Comparison of ENCODE assay signal across 12 mouse cellular contexts in the genomic region with DNA sequence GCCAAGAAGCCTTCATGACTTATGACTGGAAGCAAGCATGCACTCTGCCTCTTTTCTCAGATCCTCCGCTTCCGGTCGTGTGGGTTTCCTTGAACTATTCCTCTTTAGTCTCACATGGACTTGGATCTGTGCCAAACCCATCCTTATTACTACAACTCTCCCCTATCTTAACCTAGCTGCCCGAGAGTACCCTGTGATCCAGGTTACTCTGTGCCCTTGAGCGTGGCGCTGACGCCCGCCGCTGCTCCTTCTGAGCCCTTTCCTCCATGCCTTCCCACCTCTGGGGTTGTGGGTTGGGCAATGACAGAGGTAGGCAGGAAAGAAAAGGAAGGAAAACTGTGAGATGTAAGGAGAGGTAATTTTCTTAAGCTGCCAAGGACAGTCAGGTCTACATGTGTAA. TPM values are rescaled to one million over a fixed set of nuclear protein-coding genes. Genes with fewer than 3 reads are reported as not detected.
A peak's percentile ranks its signal among the peaks of the same experiment; 100 is the strongest.
DNase-seq lines count a peak whose midpoint lies in the region; ATAC-seq lines count a peak whose summit lies in the region.
"Had no signal": no experiment of that assay in that cellular context is flagged by ENCODE, and none has a peak within 500 bp of the region (broad histone marks: within the 10 kb centered on the region; RNA-seq: fewer than 3 reads in every experiment).

No protein-coding gene starts in this region.

- no peaks in the 10 kb centered on the region for H3K9me3 ChIP-seq in heart, embryonic 13.5 days
- H3K9me3 ChIP-seq in forebrain, embryonic 16.5 days (ENCODE audit: control insufficient read depth, low read length) = no peaks in the 10 kb centered on the region
- no peaks in the 10 kb centered on the region for H3K9me3 ChIP-seq in midbrain, embryonic 16.5 days (replicated peaks; ENCODE audit: control insufficient read depth, low read length, poor library complexity, severe bottlenecking)
- H3K9me3 ChIP-seq: limb, embryonic 15.5 days had no signal

- no peaks in the 10 kb centered on the region for H3K27me3 ChIP-seq in heart, embryonic 13.5 days (replicated peaks)
- no peaks in the 10 kb centered on the region for H3K27me3 ChIP-seq in forebrain, embryonic 16.5 days (replicated peaks; ENCODE audit: control insufficient read depth, insufficient read depth, low read length)
- no peaks in the 10 kb centered on the region for H3K27me3 ChIP-seq in midbrain, embryonic 16.5 days (ENCODE audit: control insufficient read depth, insufficient read depth, low read depth, low read length)
- H3K27me3 ChIP-seq: limb, embryonic 15.5 days had no signal

- H3K9ac ChIP-seq in heart, embryonic 13.5 days = no peak overlapping the region
- no peak overlapping the region for H3K9ac ChIP-seq in forebrain, embryonic 16.5 days (replicated peaks; ENCODE audit: low read depth, low read length)
- no peak overlapping the region for H3K9ac ChIP-seq in midbrain, embryonic 16.5 days (ENCODE audit: low read depth, low read length)
- H3K9ac ChIP-seq: limb, embryonic 15.5 days had no signal

- H3K36me3 ChIP-seq in heart, embryonic 13.5 days = peaks cover 16% of the 10 kb centered on the region
- H3K36me3 ChIP-seq in forebrain, embryonic 16.5 days (ENCODE audit: control insufficient read depth, insufficient read depth) = peaks cover 12% of the 10 kb centered on the region; the same call in 1 of the 2 replicates
- H3K36me3 ChIP-seq in midbrain, embryonic 16.5 days (ENCODE audit: control insufficient read depth, insufficient read depth, low read length) = peaks cover 13% of the 10 kb centered on the region

- H3K4me2 ChIP-seq in heart, embryonic 13.5 days = peak overlapping the region; percentile 5; the same call in 1 of the 2 replicates
- peak overlapping the region; percentile 79 for H3K4me2 ChIP-seq in forebrain, embryonic 16.5 days (ENCODE audit: low read length)
- peak overlapping the region; percentile 40 for H3K4me2 ChIP-seq in midbrain, embryonic 16.5 days (ENCODE audit: low read length)
- H3K4me2 ChIP-seq: limb, embryonic 15.5 days had no signal

- H3K4me1 ChIP-seq in heart, embryonic 13.5 days = peaks cover 75% of the 10 kb centered on the region
- peaks cover 47% of the 10 kb centered on the region for H3K4me1 ChIP-seq in forebrain, embryonic 16.5 days (replicated peaks; ENCODE audit: control insufficient read depth, insufficient read depth, low read length)
- peaks cover 37% of the 10 kb centered on the region for H3K4me1 ChIP-seq in midbrain, embryonic 16.5 days (ENCODE audit: control insufficient read depth, insufficient read depth, low read length)

- H3K27ac ChIP-seq in heart, embryonic 13.5 days (replicated peaks) = no peak overlapping the region
- H3K27ac ChIP-seq in forebrain, embryonic 16.5 days (ENCODE audit: low read length) = no peak overlapping the region
- H3K27ac ChIP-seq in midbrain, embryonic 16.5 days (ENCODE audit: low read length) = no peak overlapping the region
- H3K27ac ChIP-seq: limb, embryonic 15.5 days had no signal

- DNase-seq in heart, adult 9 months (ENCODE audit: low spot score in 2 of 2) = no peak
- peak; percentile 17 for DNase-seq in lung, postnatal 36 days
- no peak for DNase-seq in lung, adult 18-20 months
- no peak for DNase-seq in layer of hippocampus, adult 9-10 months (ENCODE audit: low spot score)
- no peak for DNase-seq in frontal cortex, postnatal 25 days (ENCODE audit: low spot score in 2 of 2)
- DNase-seq: adrenal gland, postnatal 25 days; cerebellum, adult 11 months; gastrocnemius, postnatal 14 days had no signal

- WGBS in heart, embryonic 13.5 days = 59% methylated on average over 9 of the region's 9 CpGs
- 64% methylated on average over 9 of the region's 9 CpGs for WGBS in forebrain, embryonic 16.5 days
- 61% methylated on average over 9 of the region's 9 CpGs for WGBS in midbrain, embryonic 16.5 days

- no peak for ATAC-seq in heart, embryonic 13.5 days (ENCODE audit: extremely low read depth, insufficient number of reproducible peaks, low FRiP score, low TSS enrichment)
- no peak for ATAC-seq in forebrain, embryonic 16.5 days
- no peak for ATAC-seq in midbrain, embryonic 16.5 days

- H3K4me3 ChIP-seq in heart, embryonic 13.5 days = no peak overlapping the region
- no peak overlapping the region for H3K4me3 ChIP-seq in forebrain, embryonic 16.5 days (replicated peaks; ENCODE audit: low read length)
- no peak overlapping the region for H3K4me3 ChIP-seq in midbrain, embryonic 16.5 days (ENCODE audit: low read depth, low read length)
- H3K4me3 ChIP-seq: limb, embryonic 15.5 days had no signal

RNA-seq across cellular contexts. Expression of a gene that starts 3.3 kb away (rescaled TPM):
- polyA plus RNA-seq in heart, embryonic 13.5 days (2015; fragmentation: Nextera tagmentation; extraction: Ambion mirVana) = 8.7 and 8.9 TPM in 2 replicates
- polyA plus RNA-seq in forebrain, embryonic 16.5 days (2015; fragmentation: Nextera tagmentation; extraction: Ambion mirVana) = 56.3 and 56.9 TPM in 2 replicates
- 48.1 and 51.3 TPM in 2 replicates for polyA plus RNA-seq in midbrain, embryonic 16.5 days (2015; fragmentation: Nextera tagmentation; extraction: Ambion mirVana)

RNA-seq across cellular contexts. Expression of a gene that starts 23.1 kb away (rescaled TPM):
- 15.3 and 15.8 TPM in 2 replicates for polyA plus RNA-seq in heart, embryonic 13.5 days (2015; fragmentation: Nextera tagmentation; extraction: Ambion mirVana)
- 52.4 and 58.7 TPM in 2 replicates for polyA plus RNA-seq in forebrain, embryonic 16.5 days (2015; fragmentation: Nextera tagmentation; extraction: Ambion mirVana)
- 57.4 and 57.5 TPM in 2 replicates for polyA plus RNA-seq in midbrain, embryonic 16.5 days (2015; fragmentation: Nextera tagmentation; extraction: Ambion mirVana)

RNA-seq across cellular contexts. Expression of a gene that starts 59.8 kb away (rescaled TPM):
- 19.2 and 20.6 TPM in 2 replicates for polyA plus RNA-seq in heart, embryonic 13.5 days (2015; fragmentation: Nextera tagmentation; extraction: Ambion mirVana)
- 30.7 and 35.1 TPM in 2 replicates for polyA plus RNA-seq in forebrain, embryonic 16.5 days (2015; fragmentation: Nextera tagmentation; extraction: Ambion mirVana)
- 38.6 and 43.0 TPM in 2 replicates for polyA plus RNA-seq in midbrain, embryonic 16.5 days (2015; fragmentation: Nextera tagmentation; extraction: Ambion mirVana)

Comparison
In these comparisons a context has a peak if more than half of its experiments do, and no peak if none do; other contexts are left out.
1. H3K4me2 ChIP-seq: peak in every context shown above with its lines; median percentile 79 in forebrain, embryonic 16.5 days; 40 in midbrain, embryonic 16.5 days; 5 in heart, embryonic 13.5 days.